Mouse (Mus musculus): ENCODE measurements around the gene Mllt11. TPM values are rescaled to one million over a fixed set of nuclear protein-coding genes. Genes with fewer than 3 reads are reported as not detected.

Gene Mllt11
- polyA plus RNA-seq, 1 experiment from 2014 or later = 149 TPM

GRCm38 (mm10) chr3:95174011-95174592, 57.9 kb downstream of the Mllt11 start:
- WGBS = 5% methylated on average over 16 of the region's 16 CpGs
- Histone ChIP-seq H3K36me3 (peaks cover 51% of the 10 kb centered on the region), H3K9me3 (no peaks in the 10 kb centered on the region), H3K9ac (no peak overlapping the region), H3K4me3 (no peak overlapping the region), H3K27me3 (replicated peaks) (peaks cover 51% of the 10 kb centered on the region), H3K4me1 (peaks cover 14% of the 10 kb centered on the region), H3K4me2 (replicated peaks) (peak overlapping the region; percentile 50), H3K27ac (no peak overlapping the region)
- peak; percentile 48; the same call in 1 of the 2 replicates for ATAC-seq (ENCODE audit: low FRiP score, low read depth)

- peaks cover 58% of the 10 kb centered on the region for H3K36me3 ChIP-seq
- no peak overlapping the region for H3K27ac ChIP-seq
- H3K9ac ChIP-seq = peak overlapping the region; percentile 44; the same call in 1 of the 2 replicates
- H3K27me3 ChIP-seq (replicated peaks) = peaks cover 57% of the 10 kb centered on the region
- peak overlapping the region; percentile 19 for H3K4me3 ChIP-seq
- H3K4me2 ChIP-seq (replicated peaks) = peak overlapping the region; percentile 50
- WGBS = 3% methylated on average over 58 of the region's 58 CpGs
- 0 out of 2 replicates have a peak, but pooled peaks have one; percentile 26 for ATAC-seq (ENCODE audit: low FRiP score, low read depth)
- H3K4me1 ChIP-seq = peaks cover 14% of the 10 kb centered on the region
- H3K9me3 ChIP-seq = no peaks in the 10 kb centered on the region
Observed at GRCm38 (mm10) chr3:95173256-95173949, 58.6 kb downstream of the Mllt11 start.

- ATAC-seq (ENCODE audit: low FRiP score, low read depth) = no peak; the same call in 1 of the 2 replicates
- H3K27me3 ChIP-seq (replicated peaks) = peaks cover 62% of the 10 kb centered on the region
- peak overlapping the region; percentile 50 for H3K4me2 ChIP-seq (replicated peaks)
- peaks cover 65% of the 10 kb centered on the region for H3K36me3 ChIP-seq
- H3K4me1 ChIP-seq = peaks cover 14% of the 10 kb centered on the region
- peak overlapping the region; percentile 19 for H3K4me3 ChIP-seq
- no peaks in the 10 kb centered on the region for H3K9me3 ChIP-seq
- WGBS = 15% methylated on average over 78 of the region's 84 CpGs
- H3K9ac ChIP-seq = peak overlapping the region; percentile 44; the same call in 1 of the 2 replicates
- H3K27ac ChIP-seq = no peak overlapping the region
Observed at GRCm38 (mm10) chr3:95172526-95173255, 59.3 kb downstream of the Mllt11 start.

GRCm38 (mm10) chr3:95171105-95171504, 60.9 kb downstream of the Mllt11 start:
- no peak overlapping the region for H3K4me3 ChIP-seq
- peaks cover 62% of the 10 kb centered on the region for H3K27me3 ChIP-seq (replicated peaks)
- no peak overlapping the region for H3K4me2 ChIP-seq (replicated peaks)
- no peak overlapping the region for H3K27ac ChIP-seq
- 82% methylated on average over 6 of the region's 6 CpGs for WGBS
- H3K36me3 ChIP-seq = peaks cover 79% of the 10 kb centered on the region
- no peak for ATAC-seq (ENCODE audit: low FRiP score, low read depth)
- H3K9me3 ChIP-seq = no peaks in the 10 kb centered on the region
- peaks cover 14% of the 10 kb centered on the region for H3K4me1 ChIP-seq
- no peak overlapping the region for H3K9ac ChIP-seq

GRCm38 (mm10) chr3:95169996-95170395, 62.0 kb downstream of the Mllt11 start:
- H3K27me3 ChIP-seq (replicated peaks) = peaks cover 62% of the 10 kb centered on the region
- no peak overlapping the region for H3K27ac ChIP-seq
- no peak for ATAC-seq (ENCODE audit: low FRiP score, low read depth)
- H3K9me3 ChIP-seq = no peaks in the 10 kb centered on the region
- H3K4me3 ChIP-seq = no peak overlapping the region
- H3K9ac ChIP-seq = no peak overlapping the region
- peaks cover 90% of the 10 kb centered on the region for H3K36me3 ChIP-seq
- H3K4me2 ChIP-seq (replicated peaks) = no peak overlapping the region
- WGBS = 90% methylated on average over 10 of the region's 10 CpGs
- H3K4me1 ChIP-seq = peaks cover 14% of the 10 kb centered on the region

Other genes with a start within 250 kb of the Mllt11 start
- gene Zfp687, start 216.7 kb downstream of the Mllt11 start, polyA plus RNA-seq (2016; fragmentation: Nextera tagmentation; extraction: Ambion mirVana) = 33.2 and 34.9 TPM in 2 replicates
- 286 and 291 TPM in 2 replicates for gene Psmd4, start 189.6 kb downstream of the Mllt11 start, polyA plus RNA-seq (2016; fragmentation: Nextera tagmentation; extraction: Ambion mirVana)
- gene Pip5k1a, start 125.2 kb downstream of the Mllt11 start, polyA plus RNA-seq (2016; fragmentation: Nextera tagmentation; extraction: Ambion mirVana) = 20.4 and 22.8 TPM in 2 replicates
- gene Vps72, start 121.1 kb downstream of the Mllt11 start, polyA plus RNA-seq (2016; fragmentation: Nextera tagmentation; extraction: Ambion mirVana) = 227 and 232 TPM in 2 replicates
- gene Tmod4, start 107.7 kb downstream of the Mllt11 start, polyA plus RNA-seq (2016; fragmentation: Nextera tagmentation; extraction: Ambion mirVana) = 1.3 and 1.6 TPM in 2 replicates
- gene Scnm1, start 98.2 kb downstream of the Mllt11 start, polyA plus RNA-seq (2016; fragmentation: Nextera tagmentation; extraction: Ambion mirVana) = 86.5 and 91.3 TPM in 2 replicates
- 24.5 and 24.8 TPM in 2 replicates for gene Lysmd1, start 98.1 kb downstream of the Mllt11 start, polyA plus RNA-seq (2016; fragmentation: Nextera tagmentation; extraction: Ambion mirVana)
- 2.7 and 3.3 TPM in 2 replicates for gene Tnfaip8l2, start 89.8 kb downstream of the Mllt11 start, polyA plus RNA-seq (2016; fragmentation: Nextera tagmentation; extraction: Ambion mirVana)
- 58.3 and 65.2 TPM in 2 replicates for gene Sema6c, start 71.7 kb downstream of the Mllt11 start, polyA plus RNA-seq (2016; fragmentation: Nextera tagmentation; extraction: Ambion mirVana)
- 6.7 and 7.8 TPM in 2 replicates for gene Gabpb2, start 14.3 kb downstream of the Mllt11 start, polyA plus RNA-seq (2016; fragmentation: Nextera tagmentation; extraction: Ambion mirVana)
- gene Cdc42se1, start 3.4 kb downstream of the Mllt11 start, polyA plus RNA-seq (2016; fragmentation: Nextera tagmentation; extraction: Ambion mirVana) = 85.3 and 85.9 TPM in 2 replicates
- gene Gm128, start 9.4 kb upstream of the Mllt11 start, polyA plus RNA-seq (2016; fragmentation: Nextera tagmentation; extraction: Ambion mirVana) = 0.28 TPM in 1 of 2 replicates, not detected in the other
- 0.28 TPM in 2 replicates for gene Bnipl, start 19.0 kb upstream of the Mllt11 start, polyA plus RNA-seq (2016; fragmentation: Nextera tagmentation; extraction: Ambion mirVana)
- 51.3 and 51.5 TPM in 2 replicates for gene Mindy1, start 49.2 kb upstream of the Mllt11 start, polyA plus RNA-seq (2016; fragmentation: Nextera tagmentation; extraction: Ambion mirVana)
- gene Prune1, start 49.9 kb upstream of the Mllt11 start, polyA plus RNA-seq (2016; fragmentation: Nextera tagmentation; extraction: Ambion mirVana) = 34.9 and 36.1 TPM in 2 replicates
- 0.94 and 1.2 TPM in 2 replicates for gene Anxa9, start 75.0 kb upstream of the Mllt11 start, polyA plus RNA-seq (2016; fragmentation: Nextera tagmentation; extraction: Ambion mirVana)
- gene Cers2, start 82.6 kb upstream of the Mllt11 start, polyA plus RNA-seq (2016; fragmentation: Nextera tagmentation; extraction: Ambion mirVana) = 104 and 110 TPM in 2 replicates
- gene Setdb1, start 125.0 kb upstream of the Mllt11 start, polyA plus RNA-seq (2016; fragmentation: Nextera tagmentation; extraction: Ambion mirVana) = 48.9 and 57.2 TPM in 2 replicates
- gene 4930558C23Rik, start 170.7 kb upstream of the Mllt11 start, polyA plus RNA-seq (2016; fragmentation: Nextera tagmentation; extraction: Ambion mirVana) = not detected in 2 replicates
- 28.9 and 33.2 TPM in 2 replicates for gene Arnt, start 202.2 kb upstream of the Mllt11 start, polyA plus RNA-seq (2016; fragmentation: Nextera tagmentation; extraction: Ambion mirVana)